Mouse (Mus musculus): Measurements from ENCODE around the gene Mmel1.

The Mmel1 gene

GRCm38 (mm10) chr4:154869440-154869839 is at the start of gene Mmel1:
Gene Mmel1, plus strand, starts transcription at chr4:154869585.
- no peak for DNase-seq

- peak; percentile 70 to 78 for DNase-seq
These were observed 43.7 kb upstream of the Mmel1 start for GRCm38 (mm10) chr4:154825662-154826061.

GRCm38 (mm10) chr4:154826224-154826623 is 43.2 kb upstream of the Mmel1 start:
- DNase-seq: peak in 1 of 2 experiments; percentile 11

- DNase-seq: peak; percentile 53 to 57
These were observed 42.2 kb upstream of the Mmel1 start for GRCm38 (mm10) chr4:154827181-154827580.

GRCm38 (mm10) chr4:154827861-154828610 is 41.3 kb upstream of the Mmel1 start:
- DNase-seq: peak in 1 of 2 experiments; percentile 13

GRCm38 (mm10) chr4:154831915-154832573 is 37.3 kb upstream of the Mmel1 start:
- no peak for DNase-seq

GRCm38 (mm10) chr4:154836183-154836915 is 33.0 kb upstream of the Mmel1 start:
- no peak for DNase-seq

GRCm38 (mm10) chr4:154837170-154837569 is 32.2 kb upstream of the Mmel1 start, which contains the start of gene Ttc34:
Gene Ttc34, plus strand, starts transcription at chr4:154837459.
- peak; percentile 48 to 76 for DNase-seq

- no peak for DNase-seq
These were observed 30.6 kb upstream of the Mmel1 start for GRCm38 (mm10) chr4:154838741-154839140.

- DNase-seq: no peak
These were observed 30.0 kb upstream of the Mmel1 start for GRCm38 (mm10) chr4:154839406-154839805.

GRCm38 (mm10) chr4:154852696-154853095 is 16.7 kb upstream of the Mmel1 start:
- DNase-seq: no peak

- no peak for DNase-seq
These were observed 15.5 kb upstream of the Mmel1 start for GRCm38 (mm10) chr4:154853881-154854280.

GRCm38 (mm10) chr4:154854676-154855345 is 14.6 kb upstream of the Mmel1 start:
- peak in 1 of 2 experiments; percentile 27 for DNase-seq

GRCm38 (mm10) chr4:154855721-154856479 is 13.5 kb upstream of the Mmel1 start:
- DNase-seq: peak; percentile 97

- DNase-seq: no peak
These were observed 12.9 kb upstream of the Mmel1 start for GRCm38 (mm10) chr4:154856480-154856837.

GRCm38 (mm10) chr4:154856882-154857281 is 12.5 kb upstream of the Mmel1 start:
- DNase-seq: peak in 1 of 2 experiments; percentile 55

GRCm38 (mm10) chr4:154857366-154858240 is 11.8 kb upstream of the Mmel1 start:
- peak in 1 of 2 experiments; percentile 27 for DNase-seq

- no peak for DNase-seq
These were observed 10.8 kb upstream of the Mmel1 start for GRCm38 (mm10) chr4:154858601-154859000.

- DNase-seq: no peak
These were observed 7.4 kb upstream of the Mmel1 start for GRCm38 (mm10) chr4:154861967-154862366.

GRCm38 (mm10) chr4:154863436-154863935 is 5.9 kb upstream of the Mmel1 start:
- no peak for DNase-seq

GRCm38 (mm10) chr4:154864271-154864771 is 5.1 kb upstream of the Mmel1 start:
- DNase-seq: peak; percentile 86 to 93
